Comparison of ENCODE assay signal across 10 mouse cellular contexts in genomic region chr4:134590227-134590926, GRCm38 (mm10). TPM values are rescaled to one million over a fixed set of nuclear protein-coding genes. Genes with fewer than 3 reads are reported as not detected.
DNase-seq lines count a peak whose midpoint lies in the region; ATAC-seq and TF ChIP-seq lines count a peak whose summit lies in the region.
"Had no signal": no experiment of that assay in that cellular context is flagged by ENCODE, and none has a peak within 500 bp of the region (broad histone marks: within the 10 kb centered on the region; RNA-seq: fewer than 3 reads in every experiment).

No protein-coding gene starts in this region.

- no peak overlapping the region for H3K9ac ChIP-seq in liver, postnatal 0 days (replicated peaks)

- TF ChIP-seq CTCF in cerebellum, adult 2 months (IDR thresholded peaks at IDR 0.05; ENCODE audit: borderline replicate concordance, insufficient read depth, low read depth, low read length): peak; percentile 54; the same call in 1 of the 2 replicates
- peak; percentile 66 for TF ChIP-seq CTCF in left cerebral cortex, adult 2 months (IDR thresholded peaks at IDR 0.05)
- TF ChIP-seq CTCF in liver, postnatal 0 days (IDR thresholded peaks at IDR 0.05; ENCODE audit: low read depth): peak; percentile 71

- peak; percentile 61 to 66 for DNase-seq in cerebellum, adult 2 months
- DNase-seq in left cerebral cortex, adult 2 months (ENCODE audit: extremely low spot score in 1 of 2, low spot score in 2 of 2): no peak
- DNase-seq in left cerebral cortex, postnatal 36 days (ENCODE audit: low spot score in 2 of 2): no peak
- peak; percentile 20 for DNase-seq in T-cell, adult 2 months (ENCODE audit: low spot score)
- no peak for DNase-seq in liver, postnatal 0 days
- no peak for DNase-seq in right cerebral cortex, postnatal 4 days
- DNase-seq in layer of hippocampus, adult 18-20 months (ENCODE audit: low spot score in 2 of 2): no peak

- 31% methylated on average over 10 of the region's 10 CpGs for WGBS in cerebellum, adult 2 months
- 77% methylated on average over 10 of the region's 10 CpGs for WGBS in liver, postnatal 0 days (ENCODE audit: insufficient replicate concordance)

- ATAC-seq in cerebellum, adult (ENCODE audit: insufficient number of reproducible peaks, low FRiP score, low TSS enrichment): no peak
- no peak for ATAC-seq in liver, postnatal 0 days

- no peak overlapping the region for H3K4me3 ChIP-seq in cerebellum, adult 2 months (replicated peaks; ENCODE audit: insufficient read depth, low read depth, low read length)
- H3K4me3 ChIP-seq in left cerebral cortex, adult 2 months: no peak overlapping the region
- H3K4me3 ChIP-seq in liver, postnatal 0 days (ENCODE audit: low read depth, low read length): no peak overlapping the region
- H3K4me3 ChIP-seq: erythroblast, embryonic 14.5 days; midbrain, embryonic 12.5 days had no signal

- H3K4me1 ChIP-seq in cerebellum, adult 2 months (ENCODE audit: control insufficient read depth, insufficient read depth, low read length): peaks cover 57% of the 10 kb centered on the region
- H3K4me1 ChIP-seq in liver, postnatal 0 days (ENCODE audit: insufficient read depth): peaks cover 15% of the 10 kb centered on the region

- H3K27ac ChIP-seq in cerebellum, adult 2 months (ENCODE audit: insufficient read depth, low read length): peak overlapping the region; percentile 65
- no peak overlapping the region for H3K27ac ChIP-seq in left cerebral cortex, adult 2 months
- H3K27ac ChIP-seq in liver, postnatal 0 days (ENCODE audit: low read depth): no peak overlapping the region
- H3K27ac ChIP-seq: midbrain, embryonic 12.5 days had no signal

- H3K27me3 ChIP-seq in cerebellum, adult 2 months (ENCODE audit: control insufficient read depth, insufficient read depth, low read length): no peaks in the 10 kb centered on the region
- no peaks in the 10 kb centered on the region for H3K27me3 ChIP-seq in liver, postnatal 0 days (ENCODE audit: insufficient read depth, low read length)
- H3K27me3 ChIP-seq: midbrain, embryonic 12.5 days had no signal

- H3K36me3 ChIP-seq in liver, postnatal 0 days (replicated peaks; ENCODE audit: insufficient read depth, low read length): no peaks in the 10 kb centered on the region
- H3K36me3 ChIP-seq: midbrain, embryonic 12.5 days had no signal

- TF ChIP-seq EP300 in liver, postnatal 0 days (IDR thresholded peaks at IDR 0.05; ENCODE audit: low read depth): no peak

- no peak overlapping the region for H3K4me2 ChIP-seq in liver, postnatal 0 days (ENCODE audit: low read depth, low read length)
- H3K4me2 ChIP-seq: midbrain, embryonic 12.5 days had no signal

- TF ChIP-seq POLR2A in cerebellum, adult 2 months (IDR thresholded peaks at IDR 0.05; ENCODE audit: borderline replicate concordance, insufficient read depth, low read length): no peak

- intact Hi-C loops in left cerebral cortex, adult 2 months (cut with DNase I): no loop called here
- intact Hi-C loops in left cerebral cortex, postnatal 36 days (cut with DNase I): no loop called here

- H3K9me3 ChIP-seq in liver, postnatal 0 days (ENCODE audit: low read length): no peaks in the 10 kb centered on the region
- H3K9me3 ChIP-seq: midbrain, embryonic 12.5 days had no signal

RNA-seq across cellular contexts. Expression of gene Selenon, which starts 38.4 kb away (rescaled TPM):
- polyA plus RNA-seq in cerebellum, adult 2 months (2012; rRNA removed): 37.8 and 43.1 TPM in 2 replicates
- total RNA-seq in left cerebral cortex, adult 2 months (2021): 10 to 100 TPM; 22.2 to 23.2 TPM
- total RNA-seq in left cerebral cortex, postnatal 36 days (2021): 10 to 100 TPM; 19.6 to 21.2 TPM
- polyA plus RNA-seq in liver, postnatal 0 days (2015; fragmentation: Nextera tagmentation; extraction: Ambion mirVana): 2.8 TPM in 2 replicates
- total RNA-seq in layer of hippocampus, adult 18-20 months (2021): 10 to 100 TPM; 18.1 to 20.0 TPM

RNA-seq across cellular contexts. Expression of gene Mtfr1l, which starts 55.2 kb away (rescaled TPM):
- 146 and 148 TPM in 2 replicates for polyA plus RNA-seq in cerebellum, adult 2 months (2012; rRNA removed)
- total RNA-seq in left cerebral cortex, adult 2 months (2021): 10 to 100 TPM; 60.6 to 66.1 TPM
- 10 to 100 TPM; 61.9 to 70.2 TPM for total RNA-seq in left cerebral cortex, postnatal 36 days (2021)
- polyA plus RNA-seq in liver, postnatal 0 days (2015; fragmentation: Nextera tagmentation; extraction: Ambion mirVana): 56.9 and 60.3 TPM in 2 replicates
- total RNA-seq in layer of hippocampus, adult 18-20 months (2021): 10 to 100 TPM; 69.0 to 70.7 TPM

Comparison
In these comparisons a context has a peak if more than half of its experiments do, and no peak if none do; other contexts are left out.
1. DNase-seq: peak in cerebellum, adult 2 months (2 of 2) and T-cell, adult 2 months (single experiment); none in left cerebral cortex, adult 2 months (0 of 2), left cerebral cortex, postnatal 36 days (0 of 2), liver, postnatal 0 days (single experiment), right cerebral cortex, postnatal 4 days (single experiment) and layer of hippocampus, adult 18-20 months (0 of 2).
2. Peak in every context shown above with its lines, with median percentiles within 50 percentile points of each other: CTCF ChIP-seq.